In genomic region chr1:23321331-23321851, GRCm38 (mm10) we compare ENCODE assay signal across 10 mouse cellular contexts.
DNase-seq lines count a peak whose midpoint lies in the region; ATAC-seq lines count a peak whose summit lies in the region.
"Had no signal": no experiment of that assay in that cellular context is flagged by ENCODE, and none has a peak within 500 bp of the region (broad histone marks: within the 10 kb centered on the region; RNA-seq: fewer than 3 reads in every experiment).

No protein-coding gene starts in this region.

- H3K9ac ChIP-seq in midbrain, embryonic 12.5 days (replicated peaks): no peak overlapping the region
- H3K9ac ChIP-seq: embryonic facial prominence, embryonic 12.5 days had no signal

- ATAC-seq in frontal cortex, adult (ENCODE audit: low TSS enrichment): peak; percentile 54; the same call in 1 of the 2 replicates
- peak; percentile 64; the same call in 1 of the 2 replicates for ATAC-seq in midbrain, embryonic 12.5 days (ENCODE audit: low FRiP score, low read depth)

- 0 out of 2 replicates have a peak overlapping the region, but pooled peaks have one; percentile 5 for H3K4me3 ChIP-seq in midbrain, embryonic 12.5 days
- H3K4me3 ChIP-seq: embryonic facial prominence, embryonic 12.5 days; megakaryocyte, embryonic 14.5 days had no signal

- 0 out of 2 replicates have a peak overlapping the region, but pooled peaks have one; percentile 1 for H3K27ac ChIP-seq in midbrain, embryonic 12.5 days (replicated peaks)
- H3K27ac ChIP-seq: embryonic facial prominence, embryonic 12.5 days had no signal

- H3K9me3 ChIP-seq in midbrain, embryonic 12.5 days: no peaks in the 10 kb centered on the region
- H3K9me3 ChIP-seq: embryonic facial prominence, embryonic 12.5 days; megakaryocyte, embryonic 14.5 days had no signal

- no peaks in the 10 kb centered on the region for H3K27me3 ChIP-seq in midbrain, embryonic 12.5 days
- H3K27me3 ChIP-seq: embryonic facial prominence, embryonic 12.5 days; megakaryocyte, embryonic 14.5 days had no signal

- no peak for DNase-seq in frontal cortex, postnatal 14 days (ENCODE audit: low spot score in 2 of 2)
- DNase-seq in brain, embryonic 18.5 days (ENCODE audit: low read depth, low spot score): peak; percentile 14
- peak; percentile 35 for DNase-seq in heart, adult 8-10 months (ENCODE audit: low spot score)
- peak; percentile 28 for DNase-seq in kidney, adult 9 months
- no peak for DNase-seq in natural killer cell, adult 2 months (ENCODE audit: low spot score in 2 of 2)
- no peak for DNase-seq in c-Kit-positive CD71-positive TER-119-positive erythroid progenitor cells, embryonic 14.5 days (ENCODE audit: low spot score)

- 26% methylated on average over 10 of the region's 10 CpGs for WGBS in midbrain, embryonic 12.5 days

- no peaks in the 10 kb centered on the region for H3K36me3 ChIP-seq in midbrain, embryonic 12.5 days
- H3K36me3 ChIP-seq: embryonic facial prominence, embryonic 12.5 days had no signal

- peak overlapping the region; percentile 38 for H3K4me2 ChIP-seq in midbrain, embryonic 12.5 days (replicated peaks)
- H3K4me2 ChIP-seq: embryonic facial prominence, embryonic 12.5 days had no signal

- H3K4me1 ChIP-seq in midbrain, embryonic 12.5 days: 0 out of 2 replicates have a peak, but pooled peaks cover 5% of the 10 kb centered on the region
- H3K4me1 ChIP-seq: embryonic facial prominence, embryonic 12.5 days had no signal

Comparison
In these comparisons a context has a peak if more than half of its experiments do, and no peak if none do; other contexts are left out.
1. DNase-seq: peak in brain, embryonic 18.5 days (single experiment), heart, adult 8-10 months (single experiment) and kidney, adult 9 months (single experiment); none in frontal cortex, postnatal 14 days (0 of 2), natural killer cell, adult 2 months (0 of 2) and c-Kit-positive CD71-positive TER-119-positive erythroid progenitor cells, embryonic 14.5 days (single experiment).